Mouse (Mus musculus) forebrain, embryonic 11.5 days (tissue): Measurements from ENCODE around the gene Gm21725. TPM values are rescaled to one million over a fixed set of nuclear protein-coding genes. Genes with fewer than 3 reads are reported as not detected.
"Not testable (repeated sequence)": the region's sequence is repeated elsewhere in the genome, so short reads cannot be mapped to it uniquely, and the experiment has no call there.

Source experiments
- ATAC-seq: fragments of 200-750 bp; cut with Nextera tagmentation; replicated peaks from 2 replicates; pipeline ENCODE4 v1.8.0; 2017; ENCODE audit warnings: moderate TSS enrichment; ENCODE audit not compliant: low FRiP score
- DNase-seq: peaks from one replicate; pipeline ENCODE4 v3.0.0-alpha.2; 2017; ENCODE audit warnings: low spot score
- H3K27ac ChIP-seq: fragments of 300-500 bp; sonication (generic); 2 replicates; pipeline ENCODE4 v1.5.1; 2014; ENCODE audit warnings: low read depth, low read length
- H3K27me3 ChIP-seq: fragments of 300-500 bp; sonication (generic); 2 replicates; pipeline ENCODE4 v1.6.1; 2014; ENCODE audit warnings: mild to moderate bottlenecking, low read length, mixed read lengths; ENCODE audit not compliant: control insufficient read depth, insufficient read depth
- H3K36me3 ChIP-seq: fragments of 300-500 bp; sonication (generic); 2 replicates; pipeline ENCODE4 v1.6.1; 2014; ENCODE audit warnings: mild to moderate bottlenecking, low read length, moderate library complexity, mixed read lengths; ENCODE audit not compliant: control insufficient read depth, insufficient read depth
- H3K4me1 ChIP-seq: fragments of 300-500 bp; sonication (generic); replicated peaks from 2 replicates; pipeline ENCODE4 v1.6.1; 2014; ENCODE audit warnings: low read length, mixed read lengths; ENCODE audit not compliant: control insufficient read depth, insufficient read depth
- H3K4me2 ChIP-seq: fragments of 300-500 bp; sonication (generic); 2 replicates; pipeline ENCODE4 v1.6.1; 2014; ENCODE audit warnings: low read depth, mild to moderate bottlenecking, low read length, moderate library complexity, mixed read lengths; ENCODE audit not compliant: severe bottlenecking
- H3K4me3 ChIP-seq: fragments of 300-500 bp; sonication (generic); 2 replicates; pipeline ENCODE4 v1.5.1; 2014; ENCODE audit warnings: low read depth, low read length
- H3K9ac ChIP-seq: fragments of 300-500 bp; sonication (generic); 2 replicates; pipeline ENCODE4 v1.6.1; 2014; ENCODE audit warnings: low read length
- H3K9me3 ChIP-seq: fragments of 300-500 bp; sonication (generic); 2 replicates; pipeline ENCODE4 v1.6.1; 2016; ENCODE audit warnings: low read length, mixed read lengths; ENCODE audit not compliant: control insufficient read depth
- WGBS: fragments of 180-500 bp; shearing (Covaris S2); extraction: QIAGEN DNeasy Blood & Tissue Kit; methylation state at CpG from one replicate; pipeline ENCODE4 v1.1.7; 2014; 5-methylcytosine and 5-hydroxymethylcytosine counted together
- polyA plus RNA-seq: library from polyadenylated mRNA; unstranded; fragments of >200 nt; fragmentation: Nextera tagmentation; extraction: Ambion mirVana; gene quantifications from 2 replicates; pipeline ENCODE4 v1.2.1, GENCODE M21; 2014

Gm21725 gene
- not detected in 2 replicates for polyA plus RNA-seq

DNA sequence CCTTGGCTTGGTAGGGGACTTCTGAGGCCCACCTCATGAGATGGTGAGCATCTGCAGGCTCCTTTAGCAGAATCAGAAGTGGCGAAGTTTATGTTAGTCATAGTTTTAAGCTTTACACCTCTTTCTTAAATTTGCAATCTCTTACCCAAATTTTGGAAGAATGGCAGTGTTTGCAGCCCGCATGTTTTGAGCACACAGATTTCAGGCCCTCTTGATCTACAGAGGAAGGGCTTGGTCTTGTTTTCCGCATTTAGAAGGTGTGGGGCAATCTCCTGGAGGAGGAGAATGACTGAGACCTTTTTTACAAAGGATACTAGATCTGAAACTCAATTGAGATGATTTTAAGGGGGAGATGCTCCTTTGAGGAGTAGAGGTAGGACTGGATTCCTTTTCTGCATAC lies at the start of gene Gm21725:
Gene Gm21725 (minus strand): TSS at position 101 of the 400 bp plus-strand sequence.
- not testable (repeated sequence) for H3K27ac ChIP-seq, DNase-seq, H3K4me2 ChIP-seq, H3K4me1 ChIP-seq, H3K4me3 ChIP-seq, H3K36me3 ChIP-seq, H3K9ac ChIP-seq, H3K9me3 ChIP-seq, H3K27me3 ChIP-seq, ATAC-seq
- no CpG with 5 or more reads among the region's 3 CpGs for WGBS

Other genes with a start within 250 kb of the Gm21725 start
- not detected in 2 replicates for gene Gm21891, start 215.6 kb downstream of the Gm21725 start, polyA plus RNA-seq
- gene Gm21425, start 187.1 kb downstream of the Gm21725 start, polyA plus RNA-seq: not detected in 2 replicates
- not detected in 2 replicates for gene Gm21828, start 125.1 kb downstream of the Gm21725 start, polyA plus RNA-seq
- gene Gm21440, start 96.7 kb downstream of the Gm21725 start, polyA plus RNA-seq: not detected in 2 replicates
- gene Gm21454, start 96.6 kb downstream of the Gm21725 start, polyA plus RNA-seq: not detected in 2 replicates
- gene Gm21866, start 116.5 kb upstream of the Gm21725 start, polyA plus RNA-seq: not detected in 2 replicates
- gene Gm20773, start 145.0 kb upstream of the Gm21725 start, polyA plus RNA-seq: not detected in 2 replicates